Mouse (Mus musculus) heart, adult 2 months (tissue): ENCODE data around the gene Naa60.

Experiments
- EP300 ChIP-seq: fragments of 200-500 bp; IDR thresholded peaks from 2 replicates; pipeline ENCODE4 v1.6.1; 2011; ENCODE audit warnings: low read depth, low read length, control low read depth; ENCODE audit not compliant: insufficient read depth
- POLR2A ChIP-seq: fragments of 200-500 bp; IDR thresholded peaks from 2 replicates; pipeline ENCODE4 v1.6.1; 2011; ENCODE audit warnings: mild to moderate bottlenecking, low read depth, low read length, control low read depth; ENCODE audit not compliant: insufficient read depth

DNA sequence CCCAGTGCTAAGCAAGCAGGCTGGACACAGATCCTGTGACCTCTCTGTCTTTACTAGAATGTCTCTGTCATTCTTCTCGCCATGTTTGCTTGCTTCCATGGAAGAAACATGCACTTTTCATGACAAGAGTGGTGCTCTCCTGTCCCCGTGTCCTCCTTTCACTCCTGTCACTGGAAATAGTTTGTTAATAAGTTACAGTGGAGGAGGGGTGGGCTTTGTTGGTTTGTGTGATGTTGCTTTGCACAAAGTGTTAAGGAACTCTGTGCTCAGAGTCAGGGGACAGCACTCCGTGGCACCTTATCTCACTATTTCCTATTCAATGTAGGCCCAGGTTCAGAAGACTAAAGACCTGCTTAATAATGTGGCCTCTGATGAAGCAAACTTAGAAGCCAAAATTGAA, 51.3 kb downstream of the Naa60 start:
- TF ChIP-seq POLR2A (no peak), EP300 (no peak)
